Mouse (Mus musculus): ENCODE measurements around the gene C530008M17Rik.

C530008M17Rik gene

DNA sequence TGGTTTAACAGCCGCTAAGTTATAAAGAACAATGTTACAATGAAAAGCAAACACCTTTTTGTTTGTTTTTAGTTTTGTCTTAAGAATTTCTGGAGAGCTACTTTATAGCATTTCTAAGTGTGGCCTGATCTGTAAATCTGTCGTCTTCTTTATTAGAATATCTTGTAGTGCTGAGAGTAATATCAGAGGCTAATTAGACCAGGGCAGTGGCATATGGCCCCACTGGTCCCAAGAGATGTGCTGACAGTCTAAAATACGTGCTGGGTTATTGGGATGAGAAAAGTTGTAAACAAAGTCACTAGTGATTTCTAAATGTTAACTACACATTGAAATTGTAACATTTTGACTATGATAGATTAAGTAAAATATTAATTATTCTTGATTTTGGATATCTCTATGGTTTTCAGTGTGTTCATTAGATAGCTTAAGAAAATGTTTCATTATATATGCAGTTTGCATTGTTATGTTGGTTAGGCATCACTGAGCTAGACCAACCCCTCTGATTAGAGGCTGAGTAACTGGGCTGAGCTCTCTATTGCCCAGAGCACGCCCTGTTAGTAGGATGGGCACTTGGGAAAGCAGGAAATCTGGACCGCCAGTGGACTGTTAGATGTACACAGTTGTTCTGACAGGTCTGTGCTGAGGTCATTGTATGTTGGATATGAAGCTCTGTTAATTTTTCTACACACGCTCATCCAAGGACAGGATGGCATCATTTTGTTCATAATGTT lies 9.9 kb downstream of the C530008M17Rik start:
- DNase-seq = no peak

- no peak for DNase-seq
Observed at GRCm38 (mm10) chr5:76668118-76668517, 11.8 kb downstream of the C530008M17Rik start.

GRCm38 (mm10) chr5:76668547-76668946 lies 12.2 kb downstream of the C530008M17Rik start:
- no peak for DNase-seq

GRCm38 (mm10) chr5:76670183-76670582 lies 13.9 kb downstream of the C530008M17Rik start:
- no peak for DNase-seq

GRCm38 (mm10) chr5:76674022-76674653 lies 17.8 kb downstream of the C530008M17Rik start:
- no peak for DNase-seq

DNA sequence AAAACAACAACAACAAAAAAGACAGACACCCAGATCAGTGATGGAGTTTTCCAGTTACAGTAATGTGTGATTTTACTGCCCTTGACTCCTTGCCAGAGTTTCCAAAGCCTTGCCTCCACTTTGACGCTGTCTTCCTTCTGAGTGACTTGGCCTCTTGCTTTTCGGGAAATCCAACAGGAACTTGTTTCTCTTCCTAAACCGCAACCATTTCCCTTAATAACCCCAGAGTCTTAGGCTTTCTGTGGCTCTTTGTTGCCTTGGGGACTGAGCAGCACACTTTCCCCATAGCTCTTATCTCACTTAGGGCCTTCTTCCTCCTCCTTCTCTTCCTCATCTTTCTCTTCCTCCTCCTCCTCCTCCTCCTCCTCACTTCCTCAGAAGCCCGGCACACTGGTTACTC lies 19.1 kb downstream of the C530008M17Rik start:
- DNase-seq = no peak

- no peak for DNase-seq
Observed at GRCm38 (mm10) chr5:76680959-76681358, 24.6 kb downstream of the C530008M17Rik start.

- DNase-seq = no peak
Observed at GRCm38 (mm10) chr5:76681895-76682656, 25.8 kb downstream of the C530008M17Rik start.

GRCm38 (mm10) chr5:76683455-76683854 lies 27.1 kb downstream of the C530008M17Rik start:
- no peak for DNase-seq

GRCm38 (mm10) chr5:76684658-76685605 lies 28.6 kb downstream of the C530008M17Rik start:
- no peak for DNase-seq

DNA sequence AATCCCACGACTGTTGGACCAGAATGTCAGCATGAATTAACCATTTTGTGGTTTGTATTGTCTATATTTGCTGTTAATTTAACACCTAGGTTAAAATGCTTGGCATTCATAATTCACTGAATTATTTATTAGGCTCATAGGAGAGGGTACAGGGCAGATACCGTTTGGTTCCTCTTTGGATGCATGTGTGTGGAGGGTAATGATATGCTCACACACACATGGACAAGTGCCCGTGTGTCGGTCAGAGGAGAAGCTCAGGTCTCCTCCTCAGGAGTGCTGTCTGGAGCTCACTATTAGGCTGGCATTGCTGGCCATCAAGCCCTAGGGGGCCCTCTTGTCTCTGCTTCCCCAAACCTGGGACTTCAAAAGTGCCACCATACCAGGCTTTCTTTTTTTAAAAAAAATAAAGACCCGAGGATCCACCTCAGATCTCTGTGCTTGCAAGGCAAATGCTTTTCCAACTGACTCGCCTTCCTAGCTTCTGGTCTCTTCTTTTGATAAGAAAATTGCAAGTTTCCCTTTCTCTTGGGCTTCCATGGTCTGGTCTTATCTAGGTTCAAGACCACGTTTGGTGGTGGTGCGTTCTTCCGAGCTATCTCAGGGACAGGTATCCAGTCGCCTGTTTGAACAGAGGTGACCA lies 31.8 kb downstream of the C530008M17Rik start:
- no peak for DNase-seq

GRCm38 (mm10) chr5:76688643-76689042 lies 32.3 kb downstream of the C530008M17Rik start:
- no peak for DNase-seq

DNA sequence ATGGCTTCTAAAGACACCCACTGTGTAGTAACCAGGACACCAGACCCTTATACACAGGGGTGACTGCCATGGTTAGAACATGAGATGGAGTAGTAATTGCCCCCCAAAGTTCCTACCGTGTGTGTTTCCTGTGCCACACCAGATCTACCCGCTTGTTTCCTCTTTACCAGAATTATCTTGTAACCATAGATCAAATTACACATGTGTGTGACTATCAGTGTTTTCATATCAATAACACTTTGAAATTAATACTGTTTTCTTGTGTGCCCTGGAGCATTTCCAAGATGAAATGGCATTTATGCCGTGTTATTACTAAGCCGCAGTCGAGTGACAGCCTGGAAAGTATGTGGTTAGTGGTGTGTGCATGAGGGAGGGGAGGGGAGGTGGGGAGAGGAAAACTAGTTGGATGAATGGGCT lies 33.9 kb downstream of the C530008M17Rik start:
- no peak for DNase-seq

GRCm38 (mm10) chr5:76691251-76691650 lies 34.9 kb downstream of the C530008M17Rik start:
- DNase-seq = no peak

DNA sequence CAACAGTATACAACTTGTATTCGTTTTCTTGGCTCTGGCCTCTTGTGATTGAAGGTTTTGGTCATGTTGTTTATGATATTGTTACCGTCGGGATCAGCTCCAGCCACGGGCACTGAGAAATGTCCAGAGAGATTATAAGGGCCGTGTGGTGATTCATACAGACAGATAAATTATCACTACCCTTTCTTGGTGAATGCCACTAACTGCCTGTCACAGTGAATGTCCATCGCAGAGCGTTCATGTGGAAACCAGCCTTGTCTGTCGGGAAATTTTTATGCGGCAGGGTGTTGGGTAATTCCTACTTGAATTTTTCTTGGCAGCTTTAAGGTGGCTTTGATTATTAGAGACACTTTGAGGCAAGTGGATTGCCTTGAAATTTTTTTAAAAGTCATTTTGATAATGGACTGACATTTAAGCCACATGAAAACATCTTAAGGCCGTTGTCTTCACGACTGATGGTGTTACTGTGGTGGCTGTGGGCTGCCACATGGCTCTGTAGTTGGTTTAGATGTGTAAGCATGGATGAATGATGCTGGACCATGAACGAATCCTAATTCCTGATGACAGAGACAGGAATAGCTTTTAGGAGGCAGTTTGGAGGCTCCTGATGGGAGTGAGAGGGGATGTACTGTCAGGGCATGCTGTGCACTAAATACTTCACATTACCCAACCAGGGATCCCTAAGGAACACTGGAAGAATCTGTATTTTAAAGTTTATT lies 35.6 kb downstream of the C530008M17Rik start:
- DNase-seq = no peak

- DNase-seq = no peak
Observed at GRCm38 (mm10) chr5:76697536-76697935, 41.2 kb downstream of the C530008M17Rik start.

- no peak for DNase-seq
Observed at GRCm38 (mm10) chr5:76698187-76698586, 41.9 kb downstream of the C530008M17Rik start.

DNA sequence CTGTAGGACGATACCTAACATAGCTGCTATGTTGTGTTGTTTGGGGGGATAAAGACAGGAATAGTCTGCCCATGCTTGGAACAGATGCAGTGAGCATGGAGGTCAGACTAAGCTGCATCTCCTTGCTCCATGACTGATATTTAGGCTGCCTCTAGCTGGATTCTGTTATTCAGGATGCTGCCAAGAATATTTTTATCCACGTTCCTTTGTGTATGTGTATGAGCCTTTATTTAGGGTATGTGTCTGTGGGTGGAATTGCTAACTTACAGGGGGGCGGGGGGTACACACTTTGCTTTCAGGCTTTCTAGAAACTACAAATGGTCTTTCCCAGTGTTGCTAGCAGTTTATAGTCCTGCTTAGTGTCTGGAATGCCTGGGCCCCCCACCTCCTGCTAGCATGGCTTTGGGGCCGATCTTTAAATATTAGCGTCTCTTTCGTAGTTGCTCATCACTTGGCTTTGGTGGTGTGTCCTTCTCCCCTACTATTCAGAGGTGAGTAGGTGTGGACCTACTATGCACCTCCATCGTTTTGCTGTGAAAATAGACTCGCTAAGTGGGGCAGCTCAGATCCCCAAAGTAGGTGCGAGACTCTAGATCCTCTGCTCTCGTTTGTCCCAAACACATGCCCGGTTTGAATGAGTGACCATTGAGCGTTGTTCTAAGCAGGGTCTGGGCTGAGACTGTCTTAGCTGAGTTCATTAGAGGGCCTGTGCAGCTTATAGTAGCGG lies 45.0 kb downstream of the C530008M17Rik start:
- DNase-seq = no peak

GRCm38 (mm10) chr5:76702104-76702503 lies 45.8 kb downstream of the C530008M17Rik start:
- DNase-seq = no peak

DNA sequence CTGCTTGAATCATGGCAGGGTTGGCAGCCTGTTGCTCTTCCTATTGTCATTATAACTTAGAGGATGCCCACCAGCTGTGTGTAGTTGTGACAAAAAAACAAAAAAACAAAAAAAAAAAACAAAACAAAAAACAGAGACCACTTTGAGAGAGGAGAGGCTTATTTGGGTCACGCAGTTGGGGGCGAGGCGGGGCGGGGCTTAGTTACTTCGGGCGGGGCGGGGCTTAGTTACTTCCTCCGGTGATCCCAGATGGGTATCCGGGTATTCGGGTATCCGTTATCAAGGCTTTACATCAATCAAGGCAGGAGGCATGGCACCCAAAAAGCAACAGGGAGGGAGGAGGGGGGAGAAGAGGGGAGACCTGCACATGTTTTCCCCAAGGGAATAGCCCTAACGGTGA lies 46.3 kb downstream of the C530008M17Rik start:
- DNase-seq = no peak

Measured in kidney, adult 18-20 months (tissue).